Mouse (Mus musculus) monocyte, adult 2 months (primary cell): Measurements from ENCODE around the gene Cadm4.
A peak's percentile ranks its signal among the peaks of the same experiment; 100 is the strongest.
"Not testable (repeated sequence)": the region's sequence is repeated elsewhere in the genome, so short reads cannot be mapped to it uniquely, and the experiment has no call there.

Experiments
- DNase-seq, 2 experiments: peaks; one replicate each; pipeline ENCODE4 v3.0.0; 2022; ENCODE audit warnings: low spot score in 2 of 2, low read depth in 1 of 2

Gene Cadm4

DNA sequence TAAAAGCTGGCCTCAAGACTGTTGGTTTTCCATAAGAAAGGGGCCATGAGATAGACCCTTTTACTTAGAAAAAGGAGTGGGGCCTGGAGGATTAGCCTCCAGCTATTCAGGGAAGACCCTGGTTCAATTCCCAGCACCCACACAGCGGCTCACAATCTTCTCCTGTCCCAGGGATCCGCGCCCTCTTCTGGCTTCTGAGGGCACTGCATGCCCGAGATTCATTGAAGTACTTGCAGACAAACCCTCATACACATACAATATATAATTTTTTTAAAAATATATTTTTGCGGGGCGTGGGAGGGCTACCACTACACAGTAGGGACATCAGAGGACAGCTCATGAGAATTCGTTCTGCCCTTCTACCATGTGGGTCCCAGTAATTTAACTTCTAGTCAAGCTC lies 19.1 kb downstream of the Cadm4 start:
- no peak for DNase-seq

GRCm38 (mm10) chr7:24501492-24501891 lies 19.7 kb downstream of the Cadm4 start:
- DNase-seq = no peak

DNA sequence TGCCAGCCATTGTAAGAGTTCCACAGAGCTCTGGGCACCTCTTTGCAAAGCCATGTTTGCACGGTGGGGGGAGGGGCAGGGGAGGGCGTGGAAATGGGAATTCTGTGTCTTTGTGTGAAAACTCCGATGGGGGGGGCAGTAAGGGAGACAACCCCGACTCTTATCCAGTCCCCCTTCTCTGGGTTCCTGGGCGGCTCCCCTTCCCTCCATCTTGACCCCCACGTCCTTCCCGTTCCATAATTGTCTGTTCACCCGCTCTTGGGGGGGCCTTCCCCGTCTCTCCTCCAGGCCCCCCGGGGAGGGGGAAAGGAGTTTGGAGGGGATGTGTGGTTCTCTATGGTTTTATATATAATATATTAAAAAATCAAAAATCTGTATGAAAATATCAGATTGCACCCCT lies 22.2 kb downstream of the Cadm4 start:
- no peak for DNase-seq

GRCm38 (mm10) chr7:24504868-24505267 lies 23.0 kb downstream of the Cadm4 start:
- no peak for DNase-seq

- no peak for DNase-seq
These were observed 23.7 kb downstream of the Cadm4 start for GRCm38 (mm10) chr7:24505447-24506064.

DNA sequence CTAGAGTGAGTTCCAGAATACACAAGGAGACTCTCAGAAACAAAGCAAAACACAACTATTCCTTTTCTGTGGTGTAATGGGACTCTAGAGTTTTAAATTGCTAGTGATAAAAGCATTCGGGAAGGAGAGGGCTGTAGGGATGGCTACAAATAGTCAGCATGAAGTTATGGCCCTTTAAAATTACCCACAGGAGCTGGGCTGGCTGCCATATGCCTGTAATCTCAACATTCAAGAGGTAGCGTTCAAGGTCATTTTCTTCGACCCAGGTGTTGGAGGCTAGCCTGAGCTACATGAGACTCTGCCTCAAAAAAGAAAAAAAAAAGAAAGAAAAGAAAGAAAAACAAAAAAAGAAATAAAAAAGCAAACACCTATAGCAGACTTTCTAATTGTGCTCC lies 24.2 kb downstream of the Cadm4 start:
- no peak for DNase-seq

DNA sequence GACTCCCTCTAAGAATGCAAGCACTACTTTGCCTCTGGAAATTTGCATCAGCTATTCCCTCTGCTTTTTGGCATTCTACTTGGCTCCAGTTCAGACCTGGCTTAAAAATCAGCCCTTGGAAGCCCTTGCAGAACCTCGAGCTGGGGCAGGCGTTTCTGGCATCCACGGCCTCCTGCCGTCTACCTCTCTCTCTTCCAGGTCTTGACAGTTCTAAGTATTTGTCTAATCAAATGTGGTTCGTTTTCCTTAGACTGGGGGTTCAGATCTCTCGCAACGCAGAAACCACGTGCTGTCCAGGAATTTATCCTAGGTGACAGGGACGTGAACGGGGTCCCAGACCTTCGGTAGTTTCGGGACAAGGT lies 24.6 kb downstream of the Cadm4 start:
- no peak for DNase-seq

- DNase-seq = peak in 1 of 2 experiments; percentile 47
These were observed 25.3 kb downstream of the Cadm4 start, which contains the start of gene Zfp428 for GRCm38 (mm10) chr7:24506838-24507725. Gene Zfp428, plus strand, starts transcription at chr7:24507006.

DNA sequence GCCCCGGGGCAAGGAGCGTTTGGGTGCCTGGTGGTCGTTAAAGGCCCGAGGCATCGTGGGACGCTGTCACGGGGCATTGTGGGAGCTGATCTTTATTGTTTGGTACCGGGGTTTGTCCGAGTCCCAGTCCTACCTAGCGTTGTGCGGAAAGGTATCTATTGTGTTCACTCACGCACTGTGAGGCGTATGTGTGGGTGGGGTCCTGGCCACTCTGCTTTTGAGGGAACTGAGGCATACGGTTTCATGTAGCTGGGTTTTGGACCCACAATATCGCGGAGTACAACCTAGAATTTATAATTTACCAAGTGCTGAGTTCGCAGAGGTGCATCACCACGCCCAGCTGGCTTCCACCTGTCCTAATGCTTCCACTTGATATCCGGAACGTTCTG lies 25.9 kb downstream of the Cadm4 start:
- no peak for DNase-seq

DNA sequence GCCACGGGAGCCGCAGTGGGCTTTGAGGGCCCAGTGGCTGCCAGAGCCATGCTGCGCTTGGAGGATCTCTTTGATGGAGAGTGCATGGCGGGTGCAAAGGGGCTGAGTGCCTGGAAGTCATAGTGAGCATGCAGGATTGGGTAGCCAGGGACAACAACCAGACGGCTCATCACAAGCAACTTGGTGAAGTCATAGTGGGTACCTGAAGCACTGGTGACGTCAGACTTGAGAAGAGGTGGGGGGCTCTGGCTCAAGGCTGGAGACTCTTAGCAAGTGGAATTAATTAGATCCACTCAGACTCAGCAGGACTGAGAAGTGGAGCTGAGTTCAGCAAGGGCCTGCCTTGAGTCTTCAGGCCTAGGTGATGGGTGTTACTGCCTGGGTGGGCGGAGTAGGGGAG lies 30.5 kb downstream of the Cadm4 start, which contains the start of gene AC161166.1:
TSS of gene AC161166.1 (minus strand) at position 101 of the 400 bp plus-strand sequence.
- DNase-seq = no peak

DNA sequence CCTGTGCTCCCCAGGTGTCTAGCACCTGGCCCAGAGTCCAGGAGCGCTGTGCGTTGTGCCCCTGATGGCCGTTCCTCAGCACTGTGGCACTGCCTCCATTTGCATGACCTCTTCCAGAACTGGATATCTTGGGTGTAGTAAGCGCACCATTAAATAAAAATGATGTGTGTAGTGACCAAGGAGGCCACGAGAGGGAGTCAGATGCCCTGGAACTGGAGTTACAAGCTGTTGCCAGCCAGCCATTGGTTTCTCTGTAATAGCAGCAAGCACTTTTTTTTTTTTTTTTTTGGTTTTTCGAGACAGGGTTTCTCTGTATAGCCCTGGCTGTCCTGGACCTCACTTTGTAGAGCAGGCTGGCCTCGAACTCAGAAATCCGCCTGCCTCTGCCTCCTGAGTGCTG lies 34.5 kb downstream of the Cadm4 start:
- DNase-seq = not testable (repeated sequence)

DNA sequence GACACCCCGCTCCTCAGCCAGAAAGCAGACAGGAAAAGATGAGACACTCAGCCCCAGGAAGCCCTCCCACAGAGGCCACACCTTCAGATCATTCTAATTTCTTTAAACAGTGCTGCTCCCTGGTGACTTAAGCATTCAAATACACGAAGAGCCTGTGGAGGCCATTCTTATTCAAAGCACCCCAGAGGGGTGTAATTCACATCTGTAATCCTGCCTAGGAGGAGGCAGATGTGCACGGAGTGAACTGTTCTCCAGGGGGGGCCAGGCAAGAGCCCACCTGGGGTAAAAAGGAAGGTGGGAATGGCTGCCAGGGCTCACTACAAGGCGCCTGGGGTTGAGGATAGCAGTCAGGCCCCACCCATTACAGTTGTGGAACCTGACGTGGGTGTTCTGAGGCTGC lies 35.3 kb downstream of the Cadm4 start:
- no peak for DNase-seq

DNA sequence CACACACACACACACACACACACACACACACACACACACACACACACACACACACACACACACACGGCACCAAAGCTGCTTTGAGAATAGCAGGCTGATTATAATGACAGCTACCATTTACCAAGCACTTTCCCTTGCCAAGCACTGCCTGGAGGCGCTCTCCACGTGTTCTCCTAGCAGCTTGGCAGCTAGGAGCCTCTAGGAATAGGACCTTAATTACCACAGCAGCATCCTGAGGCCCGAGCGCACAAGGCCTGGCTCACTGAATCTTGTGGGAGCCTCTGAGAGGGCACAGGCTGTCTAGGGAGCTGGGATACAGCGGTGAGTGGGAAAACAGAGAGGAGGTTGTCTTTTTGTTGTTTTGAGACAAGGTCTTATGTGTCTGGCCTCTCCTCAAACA lies 35.8 kb downstream of the Cadm4 start:
- DNase-seq = no peak

DNA sequence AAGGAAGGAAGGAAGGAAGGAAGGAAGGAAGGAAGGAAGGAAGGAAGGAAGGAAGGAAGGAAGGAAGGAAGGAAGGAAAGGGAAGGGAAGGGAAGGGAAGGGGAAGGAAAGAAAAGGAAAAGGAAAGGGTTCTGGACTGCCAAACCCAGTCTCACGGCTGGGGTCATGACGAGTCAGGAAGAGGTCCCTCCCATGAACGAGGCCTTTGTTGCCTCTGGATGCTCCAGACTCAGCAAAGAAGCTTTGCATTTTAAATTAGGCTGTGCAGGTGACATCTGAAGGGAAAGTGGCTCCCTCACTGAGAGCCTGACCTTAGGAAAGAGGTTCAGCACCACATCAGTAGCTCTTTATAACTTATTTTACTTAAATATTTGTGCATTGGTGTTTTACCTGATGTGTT lies 37.3 kb downstream of the Cadm4 start:
- DNase-seq = no peak

DNA sequence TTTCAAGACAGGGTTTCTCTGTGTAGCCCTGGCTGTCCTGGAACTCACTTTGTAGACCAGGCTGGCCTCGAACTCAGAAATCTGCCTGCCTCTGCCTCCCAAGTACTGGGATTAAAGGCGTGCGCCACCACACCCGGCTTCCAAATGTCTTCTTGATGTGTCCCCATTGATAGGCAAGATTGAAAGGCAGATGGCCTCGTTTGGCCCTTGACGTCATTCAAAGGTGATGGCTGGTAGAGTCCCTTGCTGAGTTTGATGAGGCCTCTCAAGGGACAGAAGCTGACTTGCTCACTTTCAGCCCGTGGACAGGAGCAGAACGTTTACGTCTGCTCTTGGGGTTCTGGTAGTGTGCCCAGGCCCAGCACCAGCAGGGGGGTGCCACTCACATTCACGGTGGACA lies 38.2 kb downstream of the Cadm4 start:
- DNase-seq = not testable (repeated sequence)

DNA sequence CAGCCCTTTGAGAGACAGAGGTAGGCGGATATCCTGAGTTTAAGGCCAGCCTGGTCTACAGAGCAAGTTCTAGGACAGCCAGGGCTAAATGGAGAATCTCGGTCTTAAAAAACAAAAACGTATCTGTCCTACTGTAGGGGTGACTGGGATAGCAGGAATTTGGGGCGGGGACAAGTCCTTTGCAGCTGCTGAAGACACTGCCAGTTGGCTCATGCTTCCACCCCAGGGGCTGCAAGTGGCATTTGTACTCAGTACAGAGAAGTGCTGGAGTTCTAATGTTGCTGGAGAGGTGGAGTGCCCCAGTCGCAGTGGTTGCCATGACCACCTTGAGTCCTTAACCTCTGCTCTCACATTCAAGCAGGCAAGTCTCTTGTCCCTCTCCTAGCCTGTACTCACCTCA lies 41.0 kb downstream of the Cadm4 start:
- no peak for DNase-seq

- DNase-seq = no peak
These were observed 41.9 kb downstream of the Cadm4 start for GRCm38 (mm10) chr7:24523723-24524122.

- no peak for DNase-seq
These were observed 43.2 kb downstream of the Cadm4 start for GRCm38 (mm10) chr7:24524978-24525377.

GRCm38 (mm10) chr7:24525686-24526420 lies 44.0 kb downstream of the Cadm4 start:
- no peak for DNase-seq

DNA sequence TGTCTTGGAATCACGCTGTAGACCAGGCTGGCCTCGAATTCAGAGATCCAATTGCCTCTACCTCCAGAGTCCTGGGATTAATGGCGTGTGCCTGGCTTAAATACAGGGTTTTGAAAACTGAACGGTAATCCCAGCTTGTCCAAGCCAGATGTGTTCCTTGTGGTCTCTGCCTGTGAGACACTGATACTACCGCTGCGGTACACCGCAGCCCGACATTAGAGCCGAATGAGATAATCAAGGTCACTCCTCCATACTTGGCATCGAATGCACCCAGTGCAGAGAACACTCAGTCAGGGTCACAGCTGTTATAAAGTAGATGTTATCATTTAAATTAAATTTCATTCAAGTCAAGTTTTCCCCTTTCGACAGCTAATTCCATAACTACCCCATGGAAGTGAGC lies 47.0 kb downstream of the Cadm4 start:
- no peak for DNase-seq

GRCm38 (mm10) chr7:24529580-24529979 lies 47.8 kb downstream of the Cadm4 start:
- no peak for DNase-seq
